Mouse (Mus musculus): Measurements from ENCODE around the gene C2cd2l. TPM values are rescaled to one million over a fixed set of nuclear protein-coding genes. Genes with fewer than 3 reads are reported as not detected.
"Not testable (repeated sequence)": the region's sequence is repeated elsewhere in the genome, so short reads cannot be mapped to it uniquely, and the experiment has no call there.

Gene C2cd2l
- polyA plus RNA-seq, 1 experiment from 2014 or later: 8.2 TPM

- Histone ChIP-seq H3K36me3 (ENCODE audit: control insufficient read depth, insufficient read depth) (peaks cover 20% of the 10 kb centered on the region), H3K27me3 (ENCODE audit: control insufficient read depth, insufficient read depth, low read length) (no peaks in the 10 kb centered on the region), H3K9ac (ENCODE audit: low read length) (peak overlapping the region; percentile 35), H3K4me1 (ENCODE audit: control insufficient read depth, insufficient read depth, low read length) (peaks cover 2% of the 10 kb centered on the region; the same call in 1 of the 2 replicates), H3K4me3 (ENCODE audit: low read length) (no peak overlapping the region), H3K9me3 (replicated peaks; ENCODE audit: control insufficient read depth, low read length) (no peaks in the 10 kb centered on the region; the same call in 1 of the 2 replicates), H3K4me2 (ENCODE audit: low read depth, low read length) (peak overlapping the region; percentile 11; the same call in 1 of the 2 replicates), H3K27ac (ENCODE audit: low read length) (peak overlapping the region; percentile 50)
- WGBS: 30% methylated on average over 27 of the region's 27 CpGs
- ATAC-seq (replicated peaks; ENCODE audit: extremely low read depth, insufficient read depth, low FRiP score): peak; percentile 64; the same call in 1 of the 2 replicates
Observed at GRCm38 (mm10) chr9:44311136-44312134, 8.7 kb downstream of the C2cd2l start.

- Histone ChIP-seq H3K36me3 (ENCODE audit: control insufficient read depth, insufficient read depth) (peaks cover 17% of the 10 kb centered on the region), H3K27me3 (ENCODE audit: control insufficient read depth, insufficient read depth, low read length) (no peaks in the 10 kb centered on the region), H3K9ac (ENCODE audit: low read length) (no peak overlapping the region), H3K4me2 (ENCODE audit: low read depth, low read length) (peak overlapping the region; percentile 11; the same call in 1 of the 2 replicates), H3K4me1 (ENCODE audit: control insufficient read depth, insufficient read depth, low read length) (peaks cover 2% of the 10 kb centered on the region; the same call in 1 of the 2 replicates), H3K4me3 (ENCODE audit: low read length) (no peak overlapping the region), H3K27ac (ENCODE audit: low read length) (peak overlapping the region; percentile 50), H3K9me3 (replicated peaks; ENCODE audit: control insufficient read depth, low read length) (no peaks in the 10 kb centered on the region; the same call in 1 of the 2 replicates)
- 46% methylated on average over 10 of the region's 10 CpGs for WGBS
- no peak for ATAC-seq (replicated peaks; ENCODE audit: extremely low read depth, insufficient read depth, low FRiP score)
Observed at GRCm38 (mm10) chr9:44310750-44311135, 9.3 kb downstream of the C2cd2l start.

GRCm38 (mm10) chr9:44309756-44310155, 10.3 kb downstream of the C2cd2l start:
- no peak overlapping the region for H3K9ac ChIP-seq (ENCODE audit: low read length)
- H3K27me3 ChIP-seq (ENCODE audit: control insufficient read depth, insufficient read depth, low read length): no peaks in the 10 kb centered on the region
- no peaks in the 10 kb centered on the region; the same call in 1 of the 2 replicates for H3K9me3 ChIP-seq (replicated peaks; ENCODE audit: control insufficient read depth, low read length)
- H3K36me3 ChIP-seq (ENCODE audit: control insufficient read depth, insufficient read depth): peaks cover 14% of the 10 kb centered on the region
- no peak overlapping the region for H3K27ac ChIP-seq (ENCODE audit: low read length)
- no peak overlapping the region for H3K4me2 ChIP-seq (ENCODE audit: low read depth, low read length)
- WGBS: 66% methylated on average over 3 of the region's 3 CpGs
- no peak overlapping the region for H3K4me3 ChIP-seq (ENCODE audit: low read length)
- H3K4me1 ChIP-seq (ENCODE audit: control insufficient read depth, insufficient read depth, low read length): peaks cover 4% of the 10 kb centered on the region
- no peak for ATAC-seq (replicated peaks; ENCODE audit: extremely low read depth, insufficient read depth, low FRiP score)

- ATAC-seq (replicated peaks; ENCODE audit: extremely low read depth, insufficient read depth, low FRiP score): no peak
- 77% methylated on average over 2 of the region's 2 CpGs for WGBS
- Histone ChIP-seq H3K4me3 (ENCODE audit: low read length) (no peak overlapping the region), H3K4me1 (ENCODE audit: control insufficient read depth, insufficient read depth, low read length) (peaks cover 13% of the 10 kb centered on the region), H3K27ac (ENCODE audit: low read length) (no peak overlapping the region), H3K4me2 (ENCODE audit: low read depth, low read length) (no peak overlapping the region), H3K27me3 (ENCODE audit: control insufficient read depth, insufficient read depth, low read length) (no peaks in the 10 kb centered on the region), H3K9ac (ENCODE audit: low read length) (no peak overlapping the region), H3K36me3 (ENCODE audit: control insufficient read depth, insufficient read depth) (0 out of 2 replicates have a peak, but pooled peaks cover 4% of the 10 kb centered on the region), H3K9me3 (replicated peaks; ENCODE audit: control insufficient read depth, low read length) (no peaks in the 10 kb centered on the region; the same call in 1 of the 2 replicates)
Observed at GRCm38 (mm10) chr9:44307248-44307647, 12.8 kb downstream of the C2cd2l start.

- Histone ChIP-seq H3K27me3 (ENCODE audit: control insufficient read depth, insufficient read depth, low read length) (no peaks in the 10 kb centered on the region), H3K9ac (ENCODE audit: low read length) (no peak overlapping the region), H3K9me3 (replicated peaks; ENCODE audit: control insufficient read depth, low read length) (no peaks in the 10 kb centered on the region; the same call in 1 of the 2 replicates), H3K36me3 (ENCODE audit: control insufficient read depth, insufficient read depth) (peaks cover 10% of the 10 kb centered on the region), H3K4me3 (ENCODE audit: low read length) (no peak overlapping the region), H3K27ac (ENCODE audit: low read length) (no peak overlapping the region), H3K4me2 (ENCODE audit: low read depth, low read length) (no peak overlapping the region), H3K4me1 (ENCODE audit: control insufficient read depth, insufficient read depth, low read length) (peaks cover 13% of the 10 kb centered on the region)
- ATAC-seq (replicated peaks; ENCODE audit: extremely low read depth, insufficient read depth, low FRiP score): no peak
- 90% methylated on average over 6 of the region's 6 CpGs for WGBS
Observed at GRCm38 (mm10) chr9:44306532-44306931, 13.6 kb downstream of the C2cd2l start.

GRCm38 (mm10) chr9:44305466-44306079, 14.5 kb downstream of the C2cd2l start, which contains the start of gene Hinfp:
TSS of gene Hinfp (minus strand) at chr9:44305671.
- Histone ChIP-seq H3K4me1 (ENCODE audit: control insufficient read depth, insufficient read depth, low read length) (peaks cover 11% of the 10 kb centered on the region), H3K4me3 (ENCODE audit: low read length) (peak within 1 kb of the TSS; percentile 94), H3K36me3 (ENCODE audit: control insufficient read depth, insufficient read depth) (peaks cover 10% of the 10 kb centered on the region), H3K27ac (ENCODE audit: low read length) (peak within 1 kb of the TSS; percentile 81), H3K27me3 (ENCODE audit: control insufficient read depth, insufficient read depth, low read length) (no peaks in the 10 kb centered on the region), H3K9me3 (replicated peaks; ENCODE audit: control insufficient read depth, low read length) (no peaks in the 10 kb centered on the region; the same call in 1 of the 2 replicates), H3K9ac (ENCODE audit: low read length) (peak within 1 kb of the TSS; percentile 97), H3K4me2 (ENCODE audit: low read depth, low read length) (peak within 1 kb of the TSS; percentile 92)
- peak; percentile 99 for ATAC-seq (replicated peaks; ENCODE audit: extremely low read depth, insufficient read depth, low FRiP score)
- WGBS: under 1% methylated on average over 54 of the region's 54 CpGs

- not testable (repeated sequence) for H3K4me2 ChIP-seq (ENCODE audit: low read depth, low read length); H3K9me3 ChIP-seq (replicated peaks; ENCODE audit: control insufficient read depth, low read length); H3K4me3 ChIP-seq (ENCODE audit: low read length); H3K27me3 ChIP-seq (ENCODE audit: control insufficient read depth, insufficient read depth, low read length); H3K9ac ChIP-seq (ENCODE audit: low read length); ATAC-seq (replicated peaks; ENCODE audit: extremely low read depth, insufficient read depth, low FRiP score); H3K27ac ChIP-seq (ENCODE audit: low read length)
- 88% methylated on average over 3 of the region's 3 CpGs for whole genome bisulfite sequencing
- Histone ChIP-seq H3K36me3 (ENCODE audit: control insufficient read depth, insufficient read depth) (peaks cover 53% of the 10 kb centered on the region), H3K4me1 (ENCODE audit: control insufficient read depth, insufficient read depth, low read length) (peaks cover 11% of the 10 kb centered on the region)
Observed at GRCm38 (mm10) chr9:44300001-44300400, 20.1 kb downstream of the C2cd2l start.

GRCm38 (mm10) chr9:44292490-44292889, 27.6 kb downstream of the C2cd2l start:
- whole genome bisulfite sequencing: 70% methylated on average over 3 of the region's 3 CpGs
- Histone ChIP-seq H3K4me1 (ENCODE audit: control insufficient read depth, insufficient read depth, low read length) (peaks cover 12% of the 10 kb centered on the region), H3K27ac (ENCODE audit: low read length) (no peak overlapping the region), H3K36me3 (ENCODE audit: control insufficient read depth, insufficient read depth) (peaks cover 40% of the 10 kb centered on the region), H3K4me3 (ENCODE audit: low read length) (no peak overlapping the region), H3K9ac (ENCODE audit: low read length) (no peak overlapping the region), H3K27me3 (ENCODE audit: control insufficient read depth, insufficient read depth, low read length) (no peaks in the 10 kb centered on the region), H3K9me3 (replicated peaks; ENCODE audit: control insufficient read depth, low read length) (no peaks in the 10 kb centered on the region), H3K4me2 (ENCODE audit: low read depth, low read length) (no peak overlapping the region)
- ATAC-seq (replicated peaks; ENCODE audit: extremely low read depth, insufficient read depth, low FRiP score): no peak

Measured in heart, embryonic 16.5 days (tissue).